Mouse (Mus musculus) brain, adult 2 months (tissue): ENCODE measurements around the gene Gpr15.
A peak's percentile ranks its signal among the peaks of the same experiment; 100 is the strongest.

ENCODE experiments used
- DNase-seq: peaks from one replicate; pipeline ENCODE4 v3.0.0; 2011; ENCODE audit warnings: low read depth, low spot score

Gene Gpr15

DNA sequence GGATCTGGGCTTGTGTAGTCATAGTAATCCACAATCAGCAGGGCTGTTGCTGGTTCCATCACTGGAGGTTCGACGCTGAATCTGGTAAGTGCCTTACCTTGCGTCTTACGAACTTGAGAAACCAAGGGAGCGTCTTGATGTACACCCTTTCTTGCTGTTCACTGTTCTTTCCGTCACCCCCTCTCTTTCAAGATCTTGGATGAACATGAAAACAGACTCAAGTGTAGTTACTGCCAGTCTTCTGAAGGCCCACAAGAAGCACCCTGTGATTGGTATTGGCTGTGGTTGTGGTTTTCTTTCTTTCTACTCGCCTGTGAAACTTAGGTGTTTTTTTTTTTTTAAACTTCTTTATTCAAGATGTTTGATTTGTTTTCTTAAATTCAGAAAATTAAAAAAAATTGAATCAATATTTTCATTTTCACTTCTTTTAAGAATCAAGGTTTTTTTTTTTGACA lies at the start of gene Gpr15:
Gene Gpr15 (minus strand): TSS at position 405 of the 455 bp plus-strand sequence.
- DNase-seq: no peak

DNA sequence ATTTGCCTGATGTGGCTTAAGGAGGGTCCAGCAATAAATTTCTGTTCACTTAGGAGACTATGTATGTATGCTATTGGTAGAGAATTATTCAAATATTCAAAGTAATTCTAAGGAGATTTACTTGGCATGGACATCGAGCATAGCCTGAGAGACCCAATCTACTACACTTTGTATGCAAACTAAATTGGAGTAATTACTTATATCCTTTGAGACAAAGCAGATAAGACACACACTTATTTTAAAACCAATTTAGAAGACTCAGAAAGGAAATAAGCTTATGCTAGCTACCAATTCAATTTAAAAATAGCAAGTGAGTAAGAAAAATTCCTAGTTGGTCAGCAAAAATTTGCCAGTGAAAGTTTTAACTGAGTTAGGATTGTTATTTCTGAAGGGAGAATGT lies 44.2 kb upstream of the Gpr15 start, which contains the start of gene Olfr172:
Gene Olfr172 (minus strand): TSS at position 101 of the 400 bp plus-strand sequence.
- no peak for DNase-seq

GRCm38 (mm10) chr16:58756191-58756590 lies 37.3 kb upstream of the Gpr15 start:
- DNase-seq: no peak

- peak; percentile 31 for DNase-seq
Observed at GRCm38 (mm10) chr16:58751314-58751713, 32.4 kb upstream of the Gpr15 start.

DNA sequence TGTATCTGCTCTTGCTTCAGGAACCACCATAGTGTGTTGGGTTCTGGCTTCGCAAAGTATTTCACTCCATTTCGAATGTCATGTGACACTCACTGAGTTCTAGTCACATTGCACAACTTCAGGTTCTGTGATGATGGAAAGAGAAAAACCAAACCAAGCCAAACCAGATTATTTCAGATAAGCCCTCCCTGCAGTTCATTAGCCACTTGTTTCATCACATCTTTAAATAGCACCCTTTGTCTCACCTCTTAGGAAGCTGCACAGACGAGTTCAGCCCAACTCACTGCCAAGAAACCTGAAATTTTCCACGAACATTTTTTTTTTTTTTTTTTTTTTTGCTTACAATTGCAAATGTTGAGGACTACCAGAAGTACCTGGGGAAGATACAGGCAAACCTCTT lies 27.8 kb upstream of the Gpr15 start:
- DNase-seq: no peak

DNA sequence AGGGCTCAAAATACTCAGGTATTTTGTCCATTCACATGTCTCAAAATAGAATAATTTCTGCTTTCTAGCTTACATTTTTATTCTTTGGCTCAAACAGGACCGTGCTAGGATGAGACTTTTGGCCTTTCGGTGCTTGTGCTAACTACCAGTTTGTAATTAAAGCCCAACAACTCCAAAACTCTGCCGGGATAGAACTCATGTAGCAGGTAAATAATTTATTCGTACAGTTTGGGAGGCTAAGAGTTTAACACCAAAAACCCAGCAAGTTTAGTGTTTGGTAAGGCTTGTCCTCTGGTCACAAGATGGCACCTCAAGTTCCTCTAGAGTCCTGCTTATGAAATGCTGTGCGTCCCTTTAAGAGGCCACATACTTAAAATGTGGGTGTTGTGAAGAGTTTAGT lies 21.9 kb upstream of the Gpr15 start:
- DNase-seq: no peak

DNA sequence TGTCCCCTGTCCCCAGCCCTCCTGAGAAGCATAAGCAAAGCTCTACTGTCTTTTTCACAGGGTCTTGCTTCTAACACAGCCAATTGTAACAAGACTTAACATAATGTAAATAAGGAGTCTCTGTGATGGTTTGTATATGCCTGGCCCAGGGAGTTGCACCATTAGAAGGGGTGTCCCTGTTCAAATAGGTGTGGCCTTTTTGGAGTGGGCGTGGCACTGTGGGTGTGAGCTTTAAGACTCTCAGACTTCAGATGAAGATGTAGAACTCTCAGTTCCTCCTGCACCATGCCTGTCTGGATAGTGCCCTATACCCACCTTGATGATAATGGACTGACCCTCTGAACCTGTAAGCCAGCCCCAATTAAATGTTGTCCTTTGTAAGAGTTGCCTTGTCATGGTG lies 19.9 kb upstream of the Gpr15 start:
- no peak for DNase-seq

- no peak for DNase-seq
Observed at GRCm38 (mm10) chr16:58738205-58738604, 19.3 kb upstream of the Gpr15 start.

DNA sequence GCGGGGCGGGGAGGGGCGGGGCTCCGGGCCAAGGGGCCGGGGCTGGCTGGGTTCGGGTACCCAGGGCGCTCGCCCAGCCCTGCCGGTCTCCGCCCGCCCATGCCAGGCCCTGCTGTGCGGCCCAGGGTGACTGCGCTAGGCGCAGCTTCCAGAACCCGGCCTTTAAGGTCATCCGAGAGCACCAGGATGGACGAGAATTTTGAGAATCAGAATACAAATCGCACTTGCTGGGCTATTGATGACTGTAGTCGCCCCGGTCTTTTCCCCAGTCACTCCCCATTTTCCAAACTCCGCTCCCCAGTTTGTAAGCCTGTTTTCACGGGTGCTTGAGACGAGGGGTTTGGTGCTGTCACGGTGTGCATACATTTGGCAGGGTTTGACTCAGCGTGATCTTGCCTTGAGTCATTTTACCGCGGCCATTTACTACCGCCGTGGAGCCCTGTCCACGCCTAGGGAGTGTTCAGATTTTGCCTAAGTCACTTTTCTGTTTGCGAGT lies 9.4 kb upstream of the Gpr15 start:
- DNase-seq: peak; percentile 65

DNA sequence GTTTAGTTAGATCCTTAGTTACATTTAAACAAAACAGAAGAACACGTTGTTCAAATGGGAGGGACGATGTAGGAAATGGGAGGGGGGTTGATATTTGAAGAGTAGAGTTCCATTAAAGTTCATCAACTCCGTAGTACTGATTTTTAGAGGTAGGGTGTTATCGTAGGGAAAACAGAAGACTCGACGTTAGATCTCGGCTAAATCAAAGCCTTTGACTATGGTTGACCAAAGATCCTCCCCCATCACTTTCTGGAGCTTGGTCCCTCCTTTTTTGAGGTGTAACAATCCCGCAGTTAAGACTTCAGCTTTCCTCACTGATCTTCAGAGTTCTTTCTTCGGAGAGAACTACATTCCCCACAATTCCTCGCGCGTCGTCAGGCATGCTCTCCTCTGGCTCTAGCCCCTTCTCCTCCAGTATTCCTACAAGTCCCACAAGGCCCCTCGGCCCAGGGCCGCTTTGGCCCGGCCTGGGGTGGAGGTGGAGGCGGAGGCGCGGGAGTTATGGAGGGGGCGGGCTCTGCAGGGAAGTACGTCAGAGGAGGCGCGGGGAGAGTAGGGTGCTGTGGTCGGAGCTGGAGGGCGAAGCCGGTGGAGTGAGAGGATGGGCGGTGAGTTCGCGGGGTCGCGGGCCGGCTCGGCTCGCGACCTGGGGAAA lies 8.7 kb upstream of the Gpr15 start, which contains the start of gene Cldnd1:
Gene Cldnd1 (plus strand): TSS at position 434 of the 655 bp plus-strand sequence.
- DNase-seq: peak; percentile 99

GRCm38 (mm10) chr16:58726680-58727476 lies 8.0 kb upstream of the Gpr15 start:
- no peak for DNase-seq

GRCm38 (mm10) chr16:58722292-58722691 lies 3.4 kb upstream of the Gpr15 start:
- DNase-seq: no peak

DNA sequence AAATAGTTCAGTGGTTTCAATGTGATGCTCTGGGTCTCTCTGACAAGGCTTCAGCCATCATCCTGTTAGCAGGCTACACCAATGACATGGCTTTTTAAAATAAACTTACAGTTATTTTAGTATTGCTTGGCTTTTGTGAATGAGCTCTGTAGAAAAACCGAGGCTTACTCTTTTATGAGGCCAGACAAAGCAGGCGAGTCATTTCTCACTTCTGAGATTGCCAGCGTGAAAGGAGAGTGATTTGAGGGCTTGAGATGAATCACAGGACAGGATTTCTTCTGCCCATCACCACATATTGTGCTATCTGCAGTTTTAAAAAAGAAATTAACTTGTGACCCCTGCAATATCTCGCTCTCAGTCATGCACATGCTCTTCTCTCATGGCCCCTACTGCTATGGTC lies 3.9 kb downstream of the Gpr15 start:
- DNase-seq: no peak

GRCm38 (mm10) chr16:58713128-58713527 lies 5.7 kb downstream of the Gpr15 start:
- no peak for DNase-seq

DNA sequence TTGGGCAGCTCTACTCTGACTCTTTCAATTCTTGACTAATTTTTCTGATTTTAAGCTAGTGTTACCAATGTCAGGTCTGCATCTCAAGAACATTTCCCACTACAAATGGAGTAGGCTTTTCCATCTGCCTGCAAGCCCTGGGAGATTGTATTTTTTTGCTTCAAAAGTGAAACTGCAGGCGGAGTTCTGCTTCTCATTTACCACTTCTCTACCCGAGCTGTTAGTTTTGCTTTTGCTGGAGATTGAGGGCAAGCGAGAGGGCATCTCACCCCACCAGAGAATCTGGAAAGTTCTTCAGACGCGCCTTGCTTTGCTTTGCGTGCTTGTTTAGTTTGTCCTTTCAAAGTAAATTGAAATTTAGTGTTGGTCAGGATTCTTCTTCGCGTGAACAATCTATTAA lies 6.6 kb downstream of the Gpr15 start:
- no peak for DNase-seq

- no peak for DNase-seq
Observed at GRCm38 (mm10) chr16:58709536-58709935, 9.3 kb downstream of the Gpr15 start.

DNA sequence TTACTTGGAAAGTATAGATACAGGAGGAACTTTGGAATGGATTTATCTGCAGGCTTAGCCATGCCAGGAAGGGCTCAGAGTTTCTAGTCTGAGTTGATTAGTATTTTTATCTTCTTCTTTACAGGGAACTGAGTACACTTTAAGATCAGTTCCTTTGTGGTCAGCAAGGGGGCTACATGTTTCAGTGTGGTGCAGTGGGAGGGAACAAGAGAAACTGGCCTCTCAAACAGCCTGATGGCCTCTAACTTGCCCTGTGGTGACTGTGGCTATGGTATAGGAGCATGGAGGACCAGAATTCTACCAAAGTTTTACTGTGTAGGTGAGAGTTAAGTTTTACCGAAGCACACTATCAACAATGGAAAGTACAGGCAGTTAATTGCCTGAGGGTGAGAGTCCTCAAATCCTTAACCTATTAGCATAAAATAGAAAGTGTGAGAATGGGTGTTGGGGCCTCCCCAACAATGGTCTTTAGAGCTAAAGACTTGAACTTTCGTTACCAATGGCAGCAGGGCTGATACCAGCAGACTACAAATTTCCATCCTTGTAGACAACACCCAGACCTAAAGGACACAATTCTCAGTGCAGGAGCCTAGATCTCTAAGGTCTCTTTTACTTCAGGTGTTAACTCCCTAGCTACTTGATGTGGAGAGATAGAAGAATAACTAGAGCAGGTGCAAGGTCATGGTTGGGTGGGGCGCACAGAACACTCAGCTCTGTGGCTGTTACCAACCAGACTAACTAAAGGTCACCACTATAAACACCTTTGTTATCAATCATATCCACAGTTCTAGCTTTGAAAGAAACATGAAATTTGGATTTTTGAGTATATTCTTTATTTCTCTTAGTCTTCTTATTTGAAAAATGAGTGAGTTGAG lies 10.0 kb downstream of the Gpr15 start:
- no peak for DNase-seq

DNA sequence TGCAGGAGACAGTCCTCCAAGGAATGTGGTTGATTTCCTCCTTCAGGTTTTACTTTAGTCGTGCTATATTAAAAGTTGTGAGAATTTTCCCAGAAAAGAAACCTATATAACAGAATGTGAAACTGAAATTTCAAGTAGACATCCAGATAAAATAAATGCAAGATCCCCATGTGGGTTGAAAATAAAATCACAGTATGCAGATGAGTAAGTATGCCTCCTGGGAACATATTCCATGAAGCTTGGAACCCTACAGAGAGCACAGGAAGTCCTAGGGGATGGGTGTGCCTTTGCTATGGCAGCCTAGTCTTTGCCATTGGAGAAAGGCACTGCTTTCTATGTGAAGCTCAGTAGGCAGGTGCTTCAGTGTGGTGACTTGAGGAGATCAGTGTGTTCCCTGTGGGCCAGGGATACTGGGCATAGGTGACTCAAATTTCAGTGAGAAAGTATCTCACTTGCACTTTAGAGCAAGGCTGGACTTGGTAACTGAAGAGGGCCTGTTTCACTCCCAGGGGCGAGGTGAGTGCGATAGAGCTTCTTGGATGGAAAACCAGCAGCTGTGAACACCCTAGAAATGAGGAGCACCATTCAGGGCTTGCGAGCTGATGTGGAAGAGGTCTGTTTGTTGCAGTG lies 11.5 kb downstream of the Gpr15 start:
- peak; percentile 62 for DNase-seq

GRCm38 (mm10) chr16:58704999-58705398 lies 13.9 kb downstream of the Gpr15 start:
- no peak for DNase-seq

- DNase-seq: peak; percentile 51
Observed at GRCm38 (mm10) chr16:58703382-58704124, 15.3 kb downstream of the Gpr15 start.
